Mouse (Mus musculus) CD4-positive, CD25-positive, alpha-beta regulatory T cell, adult 2 months (primary cell): ENCODE data around the gene Ube2k.
A peak's percentile ranks its signal among the peaks of the same experiment; 100 is the strongest.

Experiments used
- DNase-seq: peaks from one replicate; pipeline ENCODE4 v3.0.0-alpha.2; 2012; ENCODE audit warnings: low read depth, low spot score

The Ube2k gene

DNA sequence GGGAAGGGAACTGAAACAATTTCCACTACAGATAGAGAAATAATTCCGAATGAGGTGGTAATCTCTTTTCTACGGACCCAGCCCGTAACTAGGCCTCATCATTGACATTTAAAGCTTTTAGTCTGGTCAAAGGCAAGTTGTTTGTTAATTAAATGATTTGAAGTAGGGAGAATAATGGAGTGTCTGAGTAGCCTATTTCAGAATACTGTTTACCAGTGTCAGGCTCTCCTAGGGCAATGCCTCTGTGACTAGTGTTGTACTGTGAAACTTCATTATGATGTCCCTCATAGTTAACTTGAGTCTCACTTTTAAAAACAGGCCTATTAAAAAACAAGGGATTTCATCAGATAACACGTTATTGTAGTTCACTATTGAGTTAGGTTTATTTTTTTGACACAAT is 1.1 kb downstream of the Ube2k start:
- DNase-seq: no peak

DNA sequence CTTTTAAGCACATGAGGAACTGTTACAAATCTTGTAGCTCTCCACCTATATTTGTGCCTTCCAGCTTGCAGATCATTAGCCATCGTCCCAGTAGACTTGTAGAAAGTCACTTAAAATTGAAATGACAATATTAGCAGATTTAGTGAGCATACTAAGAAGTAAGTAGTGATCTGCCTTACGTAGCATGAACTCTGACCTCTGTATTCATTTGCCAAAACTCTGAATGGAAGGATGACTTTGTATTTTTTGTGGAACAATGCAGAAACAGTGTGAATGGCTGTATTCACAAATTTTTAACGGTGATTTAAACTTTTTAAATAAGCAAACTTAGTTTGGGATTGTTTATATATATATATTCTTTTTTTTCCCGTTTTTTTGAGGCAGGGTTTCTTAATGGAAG is 1.8 kb downstream of the Ube2k start:
- no peak for DNase-seq

DNA sequence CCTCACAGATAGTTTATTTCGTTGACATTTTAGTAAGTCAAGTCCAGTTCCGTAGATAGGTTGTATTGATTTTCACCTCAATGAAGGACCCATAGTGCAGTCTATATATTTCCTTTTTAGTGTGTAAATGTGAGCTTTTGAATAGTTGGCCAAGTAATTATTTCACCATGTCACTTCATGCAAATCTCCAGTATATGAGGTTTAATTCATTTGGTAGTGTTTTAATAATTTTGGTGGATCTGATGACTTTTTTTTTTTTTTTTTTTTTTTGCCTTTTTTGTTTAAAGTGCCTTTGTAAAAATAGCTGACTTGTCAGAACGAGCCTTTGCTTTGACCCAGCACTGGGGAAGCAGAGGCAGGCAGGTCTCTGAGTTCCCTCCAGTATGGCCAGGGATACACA is 2.8 kb downstream of the Ube2k start:
- DNase-seq: no peak

DNA sequence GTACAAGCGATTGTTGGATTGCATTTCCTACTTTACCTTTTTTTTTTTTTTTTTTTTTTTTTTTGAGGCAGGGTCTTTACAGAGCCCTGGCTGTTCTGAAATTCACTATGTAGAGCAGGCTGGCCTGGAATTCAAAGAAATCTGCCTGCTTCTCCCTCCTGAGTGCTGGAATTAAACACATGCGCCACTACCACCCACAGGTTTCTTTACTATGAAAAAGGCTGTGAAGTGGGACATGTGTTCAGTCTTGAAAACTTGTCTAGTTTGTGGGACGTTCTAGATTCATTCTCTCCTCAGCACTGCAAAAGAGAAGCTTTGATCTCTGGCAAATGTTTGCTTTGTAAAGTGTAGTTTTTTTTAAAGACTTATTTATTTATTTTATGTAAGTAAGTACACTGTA is 4.9 kb downstream of the Ube2k start:
- DNase-seq: no peak

DNA sequence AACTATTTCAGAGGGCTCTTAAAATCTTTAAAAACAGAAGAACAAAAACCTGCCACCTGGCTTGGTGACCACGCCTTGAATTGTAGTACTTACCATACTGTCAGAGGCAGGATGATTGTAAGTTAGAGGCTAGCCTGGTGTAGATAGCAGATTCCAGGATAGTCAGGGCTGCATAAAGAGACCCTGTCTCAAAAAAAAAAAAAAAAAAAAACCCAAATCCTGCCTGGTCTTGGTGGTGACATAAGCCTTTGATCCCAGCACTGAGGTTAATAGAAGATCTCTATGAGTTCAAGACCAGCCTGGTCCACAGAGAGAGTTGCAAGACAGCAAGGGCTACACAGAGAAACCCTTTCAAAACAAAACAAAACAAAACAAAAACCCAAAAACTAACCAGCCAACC is 6.5 kb downstream of the Ube2k start:
- DNase-seq: no peak

DNA sequence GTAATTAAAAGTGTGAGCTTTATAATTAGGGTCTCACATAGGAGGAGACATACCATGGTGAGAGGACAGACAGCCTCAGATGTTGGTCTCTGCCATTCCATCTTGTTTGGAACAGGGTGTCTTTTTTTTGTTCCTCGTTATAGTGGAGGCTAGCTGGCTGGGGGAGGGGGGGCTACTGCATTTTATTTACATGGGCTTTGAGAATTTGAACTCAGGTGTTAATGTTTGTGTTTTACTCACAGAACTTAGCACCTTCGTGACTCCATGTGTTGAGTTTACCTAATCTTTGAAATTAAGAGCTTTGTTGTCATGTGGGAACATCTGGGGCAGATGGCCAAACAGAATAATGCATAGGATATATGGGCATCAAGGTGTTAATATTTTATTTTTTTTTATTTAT is 7.6 kb downstream of the Ube2k start:
- DNase-seq: no peak

DNA sequence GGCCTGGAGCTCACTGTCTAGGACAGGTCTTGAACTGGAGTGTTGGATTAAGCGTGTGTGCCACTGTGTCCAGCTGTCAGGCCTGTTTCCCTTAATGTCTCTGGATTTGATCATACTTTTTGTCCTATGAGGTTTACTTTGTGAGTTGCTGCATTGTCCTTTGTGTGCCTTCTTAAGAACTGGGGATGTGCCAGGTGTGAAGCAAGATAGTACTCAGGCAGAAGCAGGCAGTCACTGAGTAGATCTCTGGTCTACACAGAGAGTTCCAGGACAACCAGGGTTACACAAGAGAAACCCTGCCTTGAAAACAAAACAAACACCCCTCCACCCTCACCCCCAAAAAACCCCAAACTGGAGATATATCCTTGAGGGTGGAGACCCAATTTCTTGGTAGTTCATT is 12.6 kb downstream of the Ube2k start:
- no peak for DNase-seq

DNA sequence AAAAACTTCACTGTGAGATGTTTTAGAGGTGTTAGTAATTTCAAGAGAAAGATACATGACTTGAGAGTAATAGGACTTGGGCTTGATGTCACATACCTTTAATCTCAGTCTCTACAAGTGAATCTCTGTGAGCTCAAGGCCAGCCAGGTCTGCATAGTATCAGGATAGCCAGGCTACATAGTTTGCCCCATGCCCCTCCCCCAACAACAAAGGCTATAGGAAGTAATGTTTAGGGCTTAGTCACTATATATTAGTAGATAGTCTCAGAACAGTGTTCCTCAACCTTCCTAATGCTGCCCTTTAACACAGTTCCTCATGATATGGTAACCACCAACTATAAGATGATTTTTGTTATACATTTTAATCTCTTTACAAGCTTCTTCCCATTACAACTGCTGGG is 20.1 kb downstream of the Ube2k start:
- DNase-seq: no peak

DNA sequence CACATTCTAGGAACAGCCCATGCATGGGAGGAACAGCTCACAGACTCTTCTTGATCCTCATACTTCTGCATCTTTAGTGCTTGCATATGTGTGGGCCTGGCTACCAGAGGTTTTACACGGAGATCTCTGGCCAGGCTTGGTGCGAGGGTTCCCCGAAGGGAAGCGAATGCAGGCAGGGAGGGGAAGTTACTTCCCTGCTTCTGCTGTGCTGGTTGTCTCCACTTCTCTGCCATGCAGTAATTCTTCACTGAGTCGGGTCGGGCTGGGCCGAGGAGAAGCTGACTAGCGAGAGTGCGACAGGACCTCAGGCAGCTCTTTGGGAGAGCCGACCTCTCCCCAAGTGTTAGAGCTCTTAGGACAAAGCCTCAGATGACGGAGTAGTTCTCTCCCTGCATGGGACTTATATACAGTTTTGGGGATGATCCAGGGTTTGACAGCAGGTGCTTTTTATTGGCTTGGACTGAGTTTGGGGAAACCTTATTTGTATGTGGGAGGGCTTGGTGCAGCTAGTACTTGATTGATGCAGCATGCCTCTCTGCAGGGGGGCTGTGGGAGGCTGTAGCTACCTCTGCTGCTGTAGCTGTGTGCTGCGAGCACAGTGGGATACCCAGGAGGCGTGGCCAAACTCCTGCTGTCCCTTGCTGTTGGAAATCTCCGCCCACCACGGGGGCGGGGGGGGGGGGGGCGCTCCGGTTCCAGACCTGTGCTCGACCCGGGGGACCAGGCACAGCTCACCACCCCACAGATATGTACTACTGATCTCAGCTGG is 24.3 kb downstream of the Ube2k start:
- DNase-seq: no peak

DNA sequence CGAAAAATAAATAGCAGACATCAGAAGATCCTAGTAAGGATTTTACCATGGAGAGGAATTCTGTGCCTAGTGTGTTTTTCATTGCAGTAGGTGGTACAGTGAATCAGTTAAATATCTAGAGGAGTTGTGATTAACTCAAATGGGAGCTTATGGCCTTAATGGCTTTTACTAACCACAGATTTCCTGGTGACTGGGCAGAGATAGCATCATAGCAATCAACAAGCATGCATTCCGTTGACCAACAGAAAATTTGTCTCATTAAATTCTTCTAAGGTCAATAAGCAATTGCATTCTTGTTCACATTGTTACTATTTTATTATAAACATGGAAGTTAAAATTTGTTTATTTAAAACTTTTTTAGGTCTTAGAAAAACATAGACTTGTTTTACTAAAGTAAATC is 28.5 kb downstream of the Ube2k start:
- no peak for DNase-seq

DNA sequence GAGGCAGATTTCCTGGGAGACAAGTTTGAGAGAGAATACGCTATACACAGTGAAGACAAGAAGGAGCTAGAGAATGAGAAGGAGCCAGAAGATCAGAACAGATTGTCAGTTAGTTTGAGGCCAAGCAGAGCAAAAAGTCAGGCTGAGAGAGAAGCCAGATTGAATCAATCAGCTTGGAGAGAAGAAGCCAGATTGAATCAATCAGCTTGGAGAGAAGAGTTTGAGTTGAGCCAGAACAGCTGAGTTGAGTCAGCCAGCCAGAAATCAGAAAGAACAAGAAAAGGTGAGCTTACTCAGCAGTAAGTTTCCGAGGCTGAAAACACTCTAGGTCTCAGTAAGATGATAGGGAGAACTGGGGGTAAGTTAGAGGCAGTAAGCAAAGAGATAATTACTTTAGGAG is 37.8 kb downstream of the Ube2k start:
- DNase-seq: no peak

DNA sequence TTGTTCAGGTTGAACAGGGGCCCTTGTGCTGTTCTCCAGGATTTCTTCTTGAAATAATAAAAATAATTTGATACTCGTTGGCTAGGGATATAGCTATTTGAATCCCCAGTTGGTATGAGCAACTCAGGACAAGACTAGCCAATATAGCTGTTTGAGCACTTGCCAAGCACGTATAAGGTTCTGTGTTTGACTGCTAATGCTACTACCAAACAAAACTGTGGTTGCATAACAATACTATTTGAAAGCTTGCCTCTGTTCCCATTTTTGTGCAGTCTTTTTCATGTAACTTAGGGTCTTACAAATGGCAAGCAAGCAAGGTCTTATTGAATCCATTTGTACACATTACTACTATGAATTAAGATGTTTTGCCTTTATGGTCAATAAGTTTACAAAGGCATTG is 38.9 kb downstream of the Ube2k start:
- no peak for DNase-seq

DNA sequence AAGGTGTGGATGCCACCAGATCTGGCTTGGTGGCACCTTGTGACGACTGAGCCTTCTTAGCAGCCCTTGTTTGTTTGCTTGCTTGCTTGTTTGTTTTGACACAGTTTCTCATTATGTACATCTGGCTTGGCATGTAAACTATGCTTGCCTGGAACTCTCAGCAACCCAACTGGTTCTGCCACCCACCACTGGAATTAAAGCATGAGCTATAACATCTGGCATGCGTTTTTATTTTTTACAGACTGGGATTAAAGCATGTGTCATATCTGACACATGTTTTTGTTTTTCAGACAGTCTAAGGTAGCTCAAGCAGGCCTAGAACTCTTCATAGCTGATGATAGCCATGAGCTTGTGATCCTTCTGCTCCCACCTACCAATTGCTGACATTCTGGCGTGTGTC is 41.5 kb downstream of the Ube2k start:
- DNase-seq: no peak

DNA sequence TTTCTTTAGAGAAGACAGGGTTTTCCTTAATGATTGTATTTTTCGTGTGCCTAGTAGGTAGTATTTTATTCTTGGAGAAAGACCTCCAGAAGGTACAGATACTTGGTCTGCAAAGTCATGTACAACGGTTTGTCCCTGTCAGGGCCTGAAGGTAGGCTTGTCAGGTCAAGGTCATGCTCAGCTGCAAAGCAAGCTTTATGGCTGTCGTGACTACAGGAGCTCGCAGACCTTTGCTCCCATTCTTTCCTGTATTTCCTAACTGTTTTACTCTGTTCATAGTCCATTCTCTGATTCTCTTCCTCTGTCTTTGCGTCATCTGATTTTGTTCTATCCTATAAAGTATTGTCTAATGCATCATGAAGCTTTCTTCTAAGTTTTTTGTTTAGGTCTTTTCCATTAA is 49.3 kb downstream of the Ube2k start:
- DNase-seq: no peak

DNA sequence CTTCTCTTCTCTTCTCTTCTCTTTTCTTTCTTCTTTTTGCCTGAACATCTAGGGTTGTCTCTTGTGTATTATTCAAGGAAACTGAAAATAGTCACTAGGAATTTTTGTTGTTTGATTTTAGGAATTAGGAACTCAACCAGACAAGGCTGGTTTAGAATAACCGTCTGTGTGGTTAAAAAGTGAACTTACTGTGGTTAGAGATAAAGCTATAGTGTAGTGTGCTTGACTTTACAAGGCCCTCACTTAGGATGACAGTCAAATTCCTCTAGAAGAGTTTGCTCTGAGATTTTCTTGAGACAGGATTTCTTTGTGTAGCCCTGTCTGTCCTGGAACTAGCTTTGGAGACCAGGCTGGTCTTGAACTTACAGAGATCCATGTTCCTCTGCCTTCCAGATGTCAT is 53.2 kb downstream of the Ube2k start:
- no peak for DNase-seq

DNA sequence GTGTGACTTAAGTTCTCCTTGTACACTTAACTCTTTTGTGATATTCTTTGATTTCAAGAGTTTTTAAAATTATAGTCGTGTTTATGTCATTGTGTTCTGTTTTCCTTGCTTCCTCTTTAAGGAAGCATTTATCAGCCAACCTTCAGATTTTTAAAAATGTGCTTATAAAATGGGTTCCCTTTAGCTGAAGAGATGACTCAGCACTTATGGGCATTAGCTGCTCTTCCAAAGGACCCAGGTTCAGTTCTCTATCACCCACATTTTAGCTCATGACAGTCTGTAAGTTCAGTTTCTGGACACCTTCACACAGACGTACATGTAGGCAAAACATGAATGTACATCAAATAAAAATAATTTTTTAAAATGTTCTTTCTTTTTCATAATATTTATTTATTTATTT is 55.4 kb downstream of the Ube2k start:
- no peak for DNase-seq

DNA sequence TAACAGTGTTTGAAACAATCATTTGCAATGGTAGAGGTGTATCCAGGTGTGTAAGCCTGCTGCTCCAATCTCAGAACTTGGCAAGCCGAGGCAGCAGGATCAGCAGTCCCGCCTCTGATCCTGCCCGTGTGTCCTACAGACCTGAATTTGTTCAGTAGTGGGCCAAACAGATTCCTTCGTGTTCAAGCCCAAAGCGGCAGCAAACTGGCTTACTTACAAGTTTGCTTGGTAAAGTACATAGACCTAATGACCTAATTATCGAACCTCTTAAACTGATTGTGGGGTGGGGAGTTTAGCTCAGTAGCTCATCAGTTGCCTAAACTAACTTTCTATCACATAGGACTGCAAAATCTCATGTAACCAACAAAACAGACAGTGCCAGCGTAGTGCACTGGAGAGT is 62.6 kb downstream of the Ube2k start:
- DNase-seq: no peak

DNA sequence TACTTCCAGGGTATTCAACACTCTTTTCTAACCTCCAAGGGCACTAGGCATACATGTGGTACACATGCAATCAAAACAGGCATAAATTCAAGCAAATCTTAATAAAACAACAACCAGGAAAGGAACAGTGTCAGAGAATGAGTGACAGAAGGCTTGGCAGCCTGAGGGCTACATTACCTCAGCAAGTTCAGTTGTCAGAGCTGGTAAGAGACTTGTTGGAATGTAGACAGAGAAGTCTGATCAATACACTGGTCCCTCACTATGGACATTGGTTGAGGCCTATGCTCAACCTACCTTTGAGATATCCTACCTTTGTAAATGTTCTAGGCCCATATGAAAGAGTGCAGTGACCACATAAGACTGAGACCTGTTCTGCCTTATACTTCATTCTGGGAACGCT is 69.8 kb downstream of the Ube2k start:
- no peak for DNase-seq

DNA sequence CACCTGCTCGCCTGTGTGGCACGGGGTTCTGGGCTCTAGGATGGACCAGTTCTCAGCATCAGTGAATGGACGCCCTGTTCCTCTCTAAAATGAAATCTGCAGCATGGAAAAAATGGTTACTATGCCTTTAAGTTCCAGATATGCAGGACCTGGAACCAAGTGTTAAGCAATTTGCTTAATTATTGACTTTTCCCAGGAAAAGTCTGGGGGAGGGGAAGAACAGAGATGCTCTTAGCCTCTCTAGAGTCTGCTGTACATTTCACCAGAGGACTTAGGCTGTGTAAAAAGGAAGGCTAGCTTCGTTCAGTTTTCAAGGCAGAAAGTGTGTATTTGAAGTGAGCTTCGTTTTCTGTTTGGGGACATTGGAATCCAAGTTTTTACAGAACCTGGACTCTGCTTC is 72.7 kb downstream of the Ube2k start:
- DNase-seq: no peak

DNA sequence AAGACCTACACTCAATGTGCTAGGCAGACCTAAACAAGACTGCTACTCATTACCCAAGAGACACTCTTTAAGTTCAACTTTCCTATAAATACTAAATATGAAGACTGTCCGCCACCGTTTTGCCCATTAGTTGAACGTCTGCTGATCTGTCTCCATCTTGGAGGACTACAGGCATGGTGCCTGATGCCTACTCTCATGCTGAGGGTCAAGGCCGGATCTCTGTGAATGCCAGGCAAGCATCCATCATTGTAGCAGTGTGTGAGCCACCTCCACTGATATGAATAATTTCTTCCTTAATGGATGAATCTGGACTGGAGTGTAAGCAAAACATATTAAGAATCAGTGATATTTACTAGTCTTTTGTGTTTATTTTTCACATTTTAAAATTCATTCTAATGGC is 73.5 kb downstream of the Ube2k start:
- no peak for DNase-seq

DNA sequence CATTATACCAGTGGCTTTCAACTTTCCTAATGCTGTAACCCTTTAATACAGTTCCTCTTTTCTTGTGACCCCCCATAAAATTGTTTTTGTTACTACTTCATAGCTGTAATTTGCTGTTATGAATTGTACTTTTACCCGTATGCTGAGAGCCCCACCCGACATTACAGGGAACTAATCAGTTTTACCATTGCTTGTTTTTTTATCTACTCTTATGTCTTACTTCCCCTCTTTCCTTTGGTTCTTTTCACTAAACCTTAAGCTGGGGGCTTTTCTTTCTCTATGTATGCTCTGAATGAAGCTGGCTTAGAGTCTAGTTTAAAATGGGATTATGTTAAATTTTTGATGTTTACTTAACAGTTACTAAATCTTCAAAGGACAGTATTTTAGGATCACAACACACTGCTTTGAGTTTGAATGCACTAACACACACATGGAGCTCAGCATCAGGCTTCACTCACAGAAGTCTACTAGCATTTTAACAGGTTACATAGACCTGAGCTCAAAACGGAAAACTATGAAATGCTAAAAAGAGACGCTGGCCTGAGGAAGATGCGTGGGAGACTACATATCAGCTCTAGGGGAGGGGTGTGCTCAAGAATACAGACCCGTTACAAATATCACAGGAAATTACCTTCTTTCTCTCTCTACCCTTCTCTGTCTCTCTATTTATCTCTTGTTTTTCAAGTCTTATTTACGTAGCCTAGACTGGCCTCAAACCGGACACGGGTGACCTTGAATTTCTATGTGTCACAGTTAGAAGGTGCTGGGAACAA is 76.3 kb downstream of the Ube2k start:
- peak; percentile 36 for DNase-seq

DNA sequence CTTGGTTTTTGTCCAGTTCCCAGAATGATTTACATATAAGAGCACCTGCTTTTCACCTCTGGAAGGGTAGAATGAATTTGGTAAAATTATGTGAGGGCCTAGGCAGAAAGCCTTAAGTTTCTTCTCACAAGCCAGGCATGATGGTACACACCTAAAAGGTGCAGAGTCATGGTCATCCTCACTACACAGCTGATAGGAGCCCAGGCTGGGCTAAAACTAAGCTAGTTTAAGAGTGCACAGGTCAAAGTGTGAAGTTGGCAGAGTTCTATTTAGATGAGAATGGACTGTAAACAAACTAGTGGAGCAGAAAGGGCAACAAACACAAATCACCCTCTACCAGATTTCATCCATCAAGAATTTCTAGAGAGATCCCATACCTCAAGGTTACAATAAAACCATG is 87.3 kb downstream of the Ube2k start:
- no peak for DNase-seq

DNA sequence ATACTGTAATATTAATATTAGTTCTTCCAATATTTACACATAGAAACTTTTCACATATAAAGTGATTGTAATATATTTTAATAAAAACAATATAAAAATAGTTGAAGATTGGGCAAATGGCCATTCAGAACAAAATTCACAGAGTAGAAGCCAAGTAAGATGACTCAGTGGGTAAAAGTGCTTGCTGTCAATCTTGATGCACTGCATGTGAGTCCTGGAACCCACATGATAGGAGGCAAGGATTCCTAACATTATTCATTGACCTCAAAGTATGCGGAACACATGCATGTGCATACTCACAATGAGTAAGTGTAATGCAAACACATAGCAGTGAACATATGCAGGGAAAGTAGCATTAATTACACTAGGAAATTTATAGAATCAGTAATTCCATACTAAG is 101.9 kb downstream of the Ube2k start:
- DNase-seq: no peak
